Mouse (Mus musculus): ENCODE results near the gene Nfu1.

The Nfu1 gene

DNA sequence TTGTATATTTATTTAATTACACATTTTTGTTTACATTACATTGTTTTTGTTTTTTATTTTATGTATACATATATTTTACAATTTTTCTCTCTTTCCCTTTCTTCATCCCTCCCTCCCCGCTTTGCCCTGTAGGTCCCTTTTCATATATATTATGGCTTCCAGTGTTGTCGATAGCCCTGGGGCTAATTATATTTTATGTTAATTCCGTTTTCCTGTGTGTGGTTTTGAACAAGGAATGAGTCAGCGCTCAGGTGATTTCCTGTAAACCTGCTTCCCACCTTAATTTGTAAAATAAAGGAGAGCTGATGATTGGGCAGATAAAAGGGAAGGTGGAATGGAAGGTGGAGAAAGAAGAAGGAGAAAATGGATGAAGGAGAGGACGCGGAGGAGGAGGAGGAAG, at the start of gene Nfu1:
Gene Nfu1, plus strand, starts transcription at position 350 of the 400 bp plus-strand sequence.
- DNase-seq (ENCODE audit: low read depth, low spot score): no peak

DNA sequence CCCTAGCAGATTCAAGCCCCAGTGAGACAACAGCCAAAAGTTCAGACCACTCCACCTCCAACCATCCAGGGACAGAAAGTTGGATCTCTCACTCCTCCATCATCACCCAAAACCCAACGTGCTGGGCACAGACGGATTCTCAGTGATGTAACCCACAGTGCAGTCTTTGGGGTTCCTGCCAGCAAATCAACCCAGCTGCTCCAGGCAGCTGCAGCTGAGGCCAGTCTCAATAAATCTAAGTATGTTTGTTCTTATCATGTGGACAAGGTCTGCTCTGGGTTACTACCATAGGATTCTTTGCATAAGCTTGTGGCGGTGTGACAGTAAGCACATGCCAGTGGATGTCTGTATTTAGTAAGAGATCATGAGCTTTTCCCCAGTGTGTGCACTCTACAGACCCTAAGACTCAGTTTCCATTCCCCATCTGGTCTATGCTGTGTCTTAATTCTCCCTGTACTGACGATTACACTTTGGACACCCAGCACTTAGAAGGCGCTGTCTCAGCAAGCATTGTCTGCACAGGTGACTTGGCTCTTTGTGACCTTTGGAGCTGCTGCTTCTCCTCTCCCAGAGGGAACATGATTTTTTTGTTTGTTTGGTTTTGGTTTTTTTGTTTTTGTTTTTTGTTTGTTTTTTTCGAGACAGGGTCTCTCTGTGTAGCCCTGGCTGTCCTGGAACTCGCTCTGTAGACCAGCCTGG, 44.9 kb upstream of the Nfu1 start:
- DNase-seq (ENCODE audit: low read depth, low spot score): no peak

DNA sequence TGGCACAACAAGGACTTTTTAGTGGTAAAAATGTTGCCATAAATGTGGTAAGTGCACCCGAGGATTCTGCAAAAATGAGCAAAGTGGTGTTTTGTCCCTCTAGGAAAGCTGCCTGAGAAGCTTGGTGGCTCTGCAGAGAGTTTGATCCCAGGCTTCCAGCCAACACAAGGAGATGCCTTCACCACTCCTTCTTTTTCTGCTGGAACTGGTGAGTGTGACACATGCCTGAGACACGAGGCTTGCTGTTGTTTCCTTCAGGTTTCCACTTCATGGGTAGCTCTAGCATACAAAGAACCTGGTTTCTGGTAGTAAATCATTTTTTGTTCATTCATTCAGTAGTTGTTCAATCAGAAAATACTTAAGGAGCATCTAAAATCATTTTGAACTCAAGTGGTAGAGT, 41.9 kb upstream of the Nfu1 start:
- DNase-seq (ENCODE audit: low read depth, low spot score): no peak

DNA sequence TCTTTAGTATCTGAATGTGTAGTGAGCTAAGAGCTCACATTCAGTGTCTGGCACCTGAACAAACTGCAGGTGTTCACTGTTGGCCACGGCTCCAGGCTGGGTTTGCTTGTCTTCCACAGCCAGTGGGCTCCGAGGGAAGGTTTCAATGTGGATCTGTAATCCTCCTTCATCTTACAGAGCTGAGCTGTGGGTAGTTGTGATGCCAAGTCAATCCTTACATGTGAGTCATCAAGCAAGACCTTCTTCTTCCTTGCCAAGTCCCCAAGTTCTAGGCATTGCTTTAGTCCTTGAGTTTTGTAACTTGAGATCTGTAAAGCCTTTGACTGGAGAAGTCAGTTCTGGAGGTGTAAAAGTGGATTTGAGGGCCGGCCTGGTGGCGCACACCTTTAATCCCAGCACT, 35.1 kb upstream of the Nfu1 start:
- DNase-seq (ENCODE audit: low read depth, low spot score): no peak

DNA sequence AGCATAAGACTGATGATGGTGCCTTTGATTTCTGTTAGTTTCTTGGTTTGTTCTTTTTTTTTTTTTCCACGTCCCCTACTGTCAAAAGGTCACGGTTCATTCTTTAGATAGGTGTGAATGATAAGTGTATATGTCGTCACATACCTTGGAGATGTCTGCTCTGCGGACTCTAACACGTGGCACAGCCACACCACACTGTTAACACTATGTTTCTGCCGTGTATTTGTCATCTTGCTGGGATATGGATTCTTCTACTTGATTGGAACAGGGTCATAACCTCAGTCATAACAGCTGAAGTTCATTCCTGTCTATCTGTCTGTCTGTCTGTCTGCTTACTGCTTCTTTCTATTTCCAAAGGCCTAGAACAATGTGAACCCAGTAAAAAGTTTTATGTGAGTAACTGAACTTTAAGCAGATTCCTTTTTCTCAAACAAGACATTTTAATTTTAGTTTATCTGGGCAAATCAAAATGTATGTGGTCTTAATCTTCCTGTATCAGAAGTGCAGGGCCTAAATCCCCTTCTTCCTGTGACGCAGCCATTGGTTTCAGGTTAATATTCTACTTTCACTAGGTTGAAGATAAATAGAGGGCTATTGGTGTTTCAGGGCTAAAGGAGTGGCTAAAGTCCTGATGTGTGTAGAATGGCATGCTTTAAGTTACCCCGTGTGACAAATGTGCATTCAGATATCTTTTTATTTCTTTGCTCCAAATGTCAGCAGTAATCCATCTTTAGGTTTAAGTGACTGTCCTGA, 30.7 kb upstream of the Nfu1 start:
- DNase-seq (ENCODE audit: low read depth, low spot score): no peak

DNA sequence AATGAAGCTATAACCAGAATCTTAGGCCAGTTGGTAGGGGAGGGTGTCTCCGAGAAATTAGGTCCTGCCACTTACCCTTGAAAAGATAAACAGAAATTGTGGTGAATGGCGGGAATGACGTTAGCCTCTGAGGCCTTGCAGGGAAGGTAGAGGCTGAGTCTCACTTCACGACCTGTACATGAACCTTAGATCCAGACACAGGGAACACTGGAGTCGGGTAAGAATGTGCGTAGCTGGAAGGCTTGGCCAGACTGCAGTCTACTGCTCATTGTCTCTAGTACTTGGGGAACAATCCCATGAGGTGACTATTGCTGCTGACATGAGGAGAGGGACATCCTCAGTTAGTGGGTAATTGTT, 30.1 kb upstream of the Nfu1 start:
- no peak for DNase-seq (ENCODE audit: low read depth, low spot score)

DNA sequence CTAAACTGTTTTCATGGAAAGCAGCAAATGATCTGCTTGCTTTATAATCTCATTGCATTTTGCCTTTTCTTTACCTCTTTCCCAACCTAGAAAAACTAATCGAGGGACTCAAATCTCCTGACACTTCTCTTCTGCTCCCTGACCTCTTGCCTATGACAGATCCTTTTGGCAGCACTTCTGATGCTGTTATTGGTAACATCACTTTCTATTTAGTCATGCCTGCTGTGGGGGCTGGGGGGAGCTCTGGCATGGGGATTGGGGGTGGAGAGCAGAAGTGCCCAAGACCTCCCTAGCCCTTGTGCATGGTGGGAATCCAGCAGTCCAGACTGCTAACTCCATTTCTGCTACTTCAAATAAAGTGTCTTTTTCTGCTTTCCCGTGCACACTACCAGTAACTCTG, 27.8 kb upstream of the Nfu1 start:
- DNase-seq (ENCODE audit: low read depth, low spot score): no peak

DNA sequence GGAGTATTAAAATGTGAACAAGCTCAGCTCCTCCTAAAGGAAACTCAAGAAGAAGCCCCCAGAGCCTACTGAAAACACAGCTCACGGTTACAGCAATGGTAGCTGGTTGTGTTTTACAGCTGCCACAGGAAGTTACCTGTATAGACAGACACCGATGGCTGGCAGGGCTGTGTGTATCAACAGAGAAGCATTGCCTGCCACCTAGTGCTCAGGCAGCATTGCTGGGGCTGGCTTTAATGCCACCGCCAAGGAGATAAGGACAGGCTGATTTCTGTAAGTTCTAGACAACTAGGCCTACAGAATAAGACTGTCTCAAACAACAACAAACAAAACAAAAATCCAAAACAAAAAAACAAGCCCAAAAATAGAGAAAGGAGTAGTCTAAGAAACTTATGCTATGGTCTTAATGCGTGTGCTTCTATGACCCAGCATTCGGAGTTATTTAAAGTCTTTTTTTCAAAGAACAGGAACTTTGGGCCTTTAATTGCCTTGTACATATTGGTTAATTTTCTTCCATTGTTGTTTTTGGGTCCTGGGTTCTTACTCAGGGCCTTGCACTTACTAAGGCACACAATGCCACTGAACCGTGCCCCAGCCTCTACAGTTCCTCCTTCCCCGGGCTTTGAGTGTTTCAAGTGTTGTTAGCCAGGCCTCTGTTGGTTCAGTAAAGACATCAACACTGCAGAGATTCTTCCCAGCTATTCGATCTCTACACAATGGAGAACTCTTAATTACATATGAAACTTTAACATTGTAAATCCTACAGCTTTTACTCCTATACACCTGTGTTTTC, 23.5 kb upstream of the Nfu1 start:
- no peak for DNase-seq (ENCODE audit: low read depth, low spot score)

DNA sequence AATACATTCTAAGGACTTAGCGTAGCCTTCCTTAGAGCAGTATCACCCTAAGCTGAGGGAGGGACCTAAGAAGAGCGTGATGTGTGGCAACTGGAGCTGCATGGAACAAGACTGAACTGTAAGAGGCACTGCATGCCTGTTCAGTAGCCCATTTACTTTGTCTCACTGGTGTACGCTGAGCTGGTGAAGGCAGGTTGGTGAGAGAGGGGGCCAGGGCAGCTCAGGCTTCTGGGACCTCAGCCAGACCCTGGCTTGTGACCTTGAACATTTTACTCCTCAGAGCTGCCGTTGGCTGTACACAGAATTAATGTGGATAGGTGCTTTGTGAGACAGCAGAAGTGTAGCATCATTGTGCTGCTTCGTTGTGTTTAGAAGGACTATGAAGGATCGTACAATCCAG, 19.5 kb upstream of the Nfu1 start:
- DNase-seq (ENCODE audit: low read depth, low spot score): no peak

DNA sequence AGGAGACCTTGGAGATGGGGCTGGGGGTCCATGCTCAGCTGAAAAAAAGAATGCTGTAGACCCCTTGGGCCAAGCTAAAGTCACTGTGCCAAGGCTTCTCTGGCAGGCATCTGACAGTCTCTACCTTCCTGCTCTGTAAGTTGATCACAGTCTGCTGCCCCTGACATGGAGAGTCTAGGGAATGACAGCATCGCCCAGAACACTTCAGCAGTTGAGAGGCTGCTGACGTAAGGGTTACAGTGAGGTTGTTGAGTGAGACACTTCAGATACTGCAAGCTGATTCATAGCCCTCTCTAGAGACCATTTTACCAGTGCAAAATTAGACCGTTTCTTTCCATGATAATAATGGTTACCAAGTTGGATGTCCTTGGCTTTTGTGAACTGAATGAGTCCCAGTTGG, 18.0 kb upstream of the Nfu1 start:
- no peak for DNase-seq (ENCODE audit: low read depth, low spot score)

DNA sequence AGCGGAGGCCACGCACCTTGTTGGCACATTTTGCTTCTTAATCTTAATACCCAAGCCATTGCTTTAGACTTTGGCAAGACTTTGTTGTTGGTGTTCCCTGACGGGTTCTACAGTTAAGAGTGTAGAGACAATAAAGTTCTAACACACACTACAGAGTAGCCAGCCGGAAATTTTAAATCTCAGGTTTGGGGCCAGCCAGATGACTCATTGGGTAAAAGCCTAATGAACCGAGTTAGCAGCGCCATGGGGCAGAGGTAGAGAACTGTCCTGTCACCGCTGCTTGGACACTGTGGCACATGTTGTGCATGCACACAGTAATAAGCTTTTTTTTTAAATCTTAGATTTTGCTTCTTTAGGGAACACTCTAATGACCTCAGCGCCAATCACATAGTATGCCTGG, 16.7 kb upstream of the Nfu1 start:
- DNase-seq (ENCODE audit: low read depth, low spot score): no peak

DNA sequence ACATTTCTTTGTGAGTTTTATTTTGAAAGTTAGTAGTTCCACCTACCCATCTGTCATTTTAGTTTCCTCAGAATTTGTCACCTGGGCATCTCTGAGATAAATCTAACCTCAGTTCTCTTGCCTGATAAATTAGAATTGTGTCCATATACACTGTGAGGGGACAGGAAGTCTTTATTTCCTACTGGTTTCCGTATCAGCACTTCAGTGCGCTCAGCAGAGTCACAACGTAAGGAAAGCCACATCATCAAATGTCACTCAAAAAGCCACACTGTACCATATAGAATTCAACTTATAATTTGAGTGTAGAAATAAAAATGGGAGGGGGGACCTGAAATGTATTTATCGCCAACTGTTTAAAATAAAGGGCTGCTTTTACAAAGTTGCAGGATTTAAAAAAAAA, 14.8 kb upstream of the Nfu1 start:
- no peak for DNase-seq (ENCODE audit: low read depth, low spot score)

DNA sequence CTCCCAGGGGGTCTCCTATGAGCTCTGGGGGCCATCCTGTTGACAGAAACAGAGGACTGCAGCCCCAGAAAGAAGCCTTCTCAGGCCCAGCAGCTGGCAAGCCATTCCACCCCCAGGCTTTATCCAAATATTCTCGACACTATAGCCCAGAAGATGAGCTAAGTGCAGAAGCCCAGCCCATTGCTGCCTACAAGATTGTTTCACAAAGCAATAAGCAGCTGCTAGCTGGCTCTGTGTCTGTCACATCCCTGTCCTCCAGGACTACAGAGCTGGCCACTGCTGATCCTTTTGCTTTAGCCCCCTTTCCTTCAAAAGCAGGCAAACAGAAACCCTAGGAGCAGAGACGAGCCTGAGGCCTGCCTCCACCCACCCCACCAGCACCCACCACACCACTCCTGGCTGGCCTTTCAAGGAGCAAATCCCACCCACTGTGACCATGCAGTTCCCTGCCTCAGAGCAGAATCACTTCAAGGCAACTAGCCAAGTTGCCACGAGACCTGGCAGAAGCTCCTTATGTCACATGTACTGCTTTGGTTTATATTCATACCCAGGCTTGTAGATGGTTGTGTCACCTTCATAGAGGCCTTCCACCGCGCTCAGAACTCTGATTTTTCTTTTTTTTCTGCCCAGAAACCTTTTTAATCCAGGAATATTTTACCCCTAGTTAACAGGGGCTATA, 12.3 kb upstream of the Nfu1 start:
- no peak for DNase-seq (ENCODE audit: low read depth, low spot score)

DNA sequence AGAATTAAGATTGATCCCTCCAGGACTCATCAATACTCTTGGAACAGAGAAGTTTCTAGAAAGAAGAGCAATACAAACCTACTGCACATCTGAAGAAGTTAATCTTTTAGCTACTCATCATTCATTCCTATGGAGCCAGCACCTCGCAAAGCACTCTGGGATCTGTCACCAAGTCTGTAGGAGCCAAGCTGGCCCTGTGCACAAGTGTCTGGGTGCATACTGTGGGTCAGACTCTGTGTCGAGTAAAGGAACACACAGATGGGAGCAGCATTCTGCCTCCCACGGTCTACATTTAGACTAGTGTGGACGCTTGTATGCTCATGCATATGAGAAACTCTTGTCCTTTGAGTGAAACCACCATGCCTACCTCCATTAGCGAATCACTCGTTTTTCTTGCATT, 11.7 kb upstream of the Nfu1 start:
- no peak for DNase-seq (ENCODE audit: low read depth, low spot score)

DNA sequence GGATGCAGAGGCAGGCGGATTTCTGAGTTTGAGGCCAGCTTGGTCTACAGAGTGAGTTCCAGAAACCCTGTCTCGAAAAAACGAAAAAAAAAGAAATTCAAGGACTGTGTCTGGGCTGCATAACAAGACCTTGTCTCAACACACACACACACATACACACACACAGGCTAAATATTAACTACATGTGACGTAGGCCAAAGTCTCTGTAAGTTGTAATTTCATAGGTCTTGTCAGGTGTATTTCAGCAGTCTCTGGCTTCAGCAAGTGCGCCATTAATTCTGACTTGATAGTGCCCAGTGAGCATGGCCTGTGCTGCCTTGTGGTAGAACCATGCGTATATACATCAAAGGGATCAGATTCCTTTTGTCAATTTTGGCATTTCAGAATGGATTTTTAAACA, 7.0 kb upstream of the Nfu1 start:
- no peak for DNase-seq (ENCODE audit: low read depth, low spot score)

DNA sequence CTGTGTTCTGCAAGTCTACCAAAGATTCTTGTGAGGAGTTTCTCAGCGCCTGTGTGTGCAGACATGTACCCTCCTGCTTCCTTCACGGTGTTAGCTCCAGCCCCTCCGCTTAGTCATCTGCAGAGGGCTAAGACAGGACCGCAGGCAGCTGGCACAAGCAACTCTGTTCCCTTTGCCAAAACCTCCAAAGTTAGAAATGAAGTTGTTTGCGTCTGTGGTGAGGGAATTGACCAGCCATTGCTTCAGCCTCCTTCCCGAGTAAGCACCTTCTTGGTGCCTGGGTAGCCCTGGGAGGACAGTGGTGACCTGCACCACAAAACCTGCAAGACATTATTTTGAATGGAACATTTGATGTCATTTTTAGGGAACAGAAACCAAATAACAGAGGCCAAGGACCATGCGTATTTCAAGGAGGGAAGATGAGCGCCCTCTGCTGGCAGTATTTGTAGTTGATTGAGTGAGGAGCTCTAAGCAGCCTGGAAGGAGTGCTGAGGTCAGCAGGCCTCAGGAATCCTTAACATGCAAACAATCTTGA, 6.4 kb upstream of the Nfu1 start:
- DNase-seq (ENCODE audit: low read depth, low spot score): peak; percentile 87

DNA sequence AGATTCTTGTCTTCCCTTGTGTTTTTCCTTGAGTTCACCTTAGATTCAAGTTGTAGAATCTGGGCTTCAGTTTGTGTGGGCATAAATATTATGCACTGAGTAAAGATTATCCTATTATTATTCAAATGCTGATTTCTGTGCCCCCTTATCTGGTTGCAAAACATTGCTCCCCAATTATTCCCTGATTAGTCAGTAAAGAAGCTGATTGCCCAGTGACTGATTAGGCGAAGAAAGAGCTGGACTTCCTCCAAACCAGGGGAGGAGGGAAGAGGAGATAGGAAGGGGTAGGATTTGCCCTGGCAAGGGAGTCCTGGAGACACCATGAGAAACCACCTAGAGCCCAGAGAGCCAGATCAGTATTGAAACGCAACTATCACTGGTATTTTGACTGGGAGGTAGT, 4.9 kb upstream of the Nfu1 start:
- DNase-seq (ENCODE audit: low read depth, low spot score): no peak

DNA sequence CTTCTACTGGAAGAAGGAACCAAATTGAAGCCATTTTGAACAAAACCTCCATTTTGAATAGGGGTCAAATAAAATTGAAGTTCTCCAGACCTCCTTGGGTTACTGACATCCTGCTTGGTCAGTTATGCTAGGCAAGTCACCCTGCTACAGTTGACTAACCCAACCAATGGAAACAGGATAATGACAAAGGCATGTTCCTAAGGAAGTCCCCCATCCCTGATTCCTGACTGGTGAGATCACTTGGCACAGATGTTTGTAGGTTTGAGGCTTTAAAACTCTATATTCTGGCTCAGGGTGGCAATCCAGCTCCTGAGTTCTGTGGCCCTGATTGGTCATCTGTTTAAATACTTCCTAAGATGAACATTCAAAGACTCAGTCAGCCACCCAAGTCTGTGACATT, 3.5 kb upstream of the Nfu1 start:
- DNase-seq (ENCODE audit: low read depth, low spot score): no peak

DNA sequence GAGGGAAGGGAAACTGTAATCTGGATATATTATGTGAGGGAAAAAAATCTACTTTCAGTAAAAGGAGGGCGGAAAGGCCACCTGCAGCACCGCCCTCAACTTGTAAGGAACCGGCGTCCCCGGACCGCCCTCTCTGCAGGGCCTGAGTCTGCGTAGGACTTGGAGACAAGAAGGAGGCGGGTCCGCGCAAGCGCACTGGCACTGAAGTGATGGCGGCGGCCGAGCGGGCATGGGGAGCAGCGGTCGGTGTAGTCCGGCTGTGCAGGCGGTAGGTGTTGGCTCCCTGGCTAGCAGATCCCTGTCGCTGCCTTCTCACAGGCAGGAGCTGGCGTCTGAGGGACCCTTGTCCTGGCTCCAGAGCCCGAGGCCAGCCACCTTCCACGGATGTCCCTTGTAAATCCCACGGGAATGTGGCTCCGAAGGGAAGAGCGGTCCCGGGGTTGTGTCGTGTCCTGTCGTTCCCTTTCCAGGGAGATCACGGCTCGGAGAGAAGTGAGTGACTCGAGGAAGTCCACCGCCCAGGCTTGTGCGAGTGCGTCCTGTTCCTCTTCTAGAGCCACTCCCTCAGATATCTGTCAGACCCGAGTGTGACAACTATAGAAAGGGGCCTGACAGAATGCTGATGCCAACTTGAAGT, 774 bp downstream of the Nfu1 start:
- peak; percentile 97 for DNase-seq (ENCODE audit: low read depth, low spot score)

DNA sequence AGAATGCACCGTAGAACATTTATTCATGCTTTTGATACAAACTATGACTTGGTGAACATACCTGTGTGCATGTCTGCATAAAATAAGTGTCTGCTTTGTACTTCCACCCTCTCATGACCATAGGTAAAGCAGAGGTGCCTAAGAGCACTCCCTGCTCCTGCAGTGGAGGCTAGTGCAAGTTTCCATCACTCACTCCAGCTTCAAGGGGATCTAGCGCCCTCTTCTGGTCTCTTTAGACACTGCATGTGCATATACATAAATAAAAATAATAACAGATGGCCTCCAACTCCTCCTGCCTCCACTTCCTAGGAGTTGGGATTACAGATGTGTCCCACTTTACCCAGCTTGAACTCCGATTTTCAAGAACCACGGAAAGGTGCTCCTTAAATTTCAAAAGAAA, 7.9 kb downstream of the Nfu1 start:
- DNase-seq (ENCODE audit: low read depth, low spot score): peak; percentile 82

DNA sequence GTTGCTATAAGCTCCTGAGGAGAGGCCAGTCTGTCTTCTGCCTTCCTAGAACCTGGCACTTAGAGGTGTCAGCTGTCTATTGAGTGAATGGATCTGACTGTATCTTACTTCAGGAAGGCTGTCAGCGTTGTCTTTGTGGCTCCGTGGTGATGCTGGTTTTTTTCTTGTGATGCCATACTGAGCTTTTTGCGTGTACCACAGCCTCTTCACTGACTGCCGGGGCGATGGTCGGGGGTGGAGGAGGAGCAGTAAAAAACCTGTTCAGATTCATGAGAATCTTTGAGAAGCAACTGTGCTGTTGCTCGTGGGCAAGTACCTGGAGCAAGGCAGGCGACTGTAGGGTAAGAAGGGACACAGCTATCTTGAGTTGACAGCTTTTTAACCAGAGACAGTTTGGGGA, 9.8 kb downstream of the Nfu1 start:
- DNase-seq (ENCODE audit: low read depth, low spot score): no peak

DNA sequence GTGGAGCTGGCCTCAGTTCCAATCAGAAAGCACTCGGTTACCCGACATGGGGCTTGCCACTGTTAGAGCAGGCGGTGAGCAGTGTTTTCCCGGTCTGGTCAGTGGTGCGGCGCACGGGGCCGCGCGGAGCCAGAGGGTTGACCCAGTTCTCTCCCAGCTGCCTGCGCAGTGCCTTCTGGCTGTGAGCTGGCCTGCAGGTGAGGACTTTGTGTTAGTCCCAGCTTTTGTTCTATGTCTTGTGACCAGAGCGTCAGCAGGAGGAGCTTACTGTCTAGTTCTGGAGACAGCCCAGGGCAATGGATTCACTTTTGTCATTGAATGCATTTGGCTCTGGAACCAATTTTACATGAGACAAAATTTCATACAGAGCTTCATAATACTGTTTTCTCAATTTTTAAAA, 12.8 kb downstream of the Nfu1 start:
- no peak for DNase-seq (ENCODE audit: low read depth, low spot score)
